Mouse (Mus musculus) MEL-GATA-1-ER (cell line): ENCODE measurements around the gene Agbl4.

Experiments
- DNase-seq: peaks from one replicate; pipeline ENCODE4 v3.0.0-alpha.2; 2012; ENCODE audit warnings: low read depth; ENCODE audit errors: extremely low read depth

Gene Agbl4

GRCm38 (mm10) chr4:111645117-111645830 is 1247.8 kb downstream of the Agbl4 start:
- DNase-seq: no peak

- DNase-seq: no peak
These were observed 1248.3 kb downstream of the Agbl4 start for GRCm38 (mm10) chr4:111645831-111646166.

GRCm38 (mm10) chr4:111653451-111653850 is 1256.0 kb downstream of the Agbl4 start:
- no peak for DNase-seq

- no peak for DNase-seq
These were observed 1266.3 kb downstream of the Agbl4 start for GRCm38 (mm10) chr4:111663730-111664129.

- DNase-seq: no peak
These were observed 1266.7 kb downstream of the Agbl4 start for GRCm38 (mm10) chr4:111664146-111664545.

- peak; percentile 71 for DNase-seq
These were observed 1269.3 kb downstream of the Agbl4 start for GRCm38 (mm10) chr4:111666713-111667112.

- no peak for DNase-seq
These were observed 1271.9 kb downstream of the Agbl4 start for GRCm38 (mm10) chr4:111669369-111669768.

GRCm38 (mm10) chr4:111670566-111671421 is 1273.3 kb downstream of the Agbl4 start:
- no peak for DNase-seq

- no peak for DNase-seq
These were observed 1274.0 kb downstream of the Agbl4 start for GRCm38 (mm10) chr4:111671440-111671839.

- no peak for DNase-seq
These were observed 1276.4 kb downstream of the Agbl4 start for GRCm38 (mm10) chr4:111673904-111674303.

GRCm38 (mm10) chr4:111681926-111682325 is 1284.5 kb downstream of the Agbl4 start:
- no peak for DNase-seq

GRCm38 (mm10) chr4:111682793-111683192 is 1285.3 kb downstream of the Agbl4 start:
- no peak for DNase-seq

GRCm38 (mm10) chr4:111683843-111684242 is 1286.4 kb downstream of the Agbl4 start:
- DNase-seq: no peak

- DNase-seq: no peak
These were observed 1288.5 kb downstream of the Agbl4 start for GRCm38 (mm10) chr4:111685951-111686350.

GRCm38 (mm10) chr4:111686951-111687350 is 1289.5 kb downstream of the Agbl4 start:
- no peak for DNase-seq

- DNase-seq: no peak
These were observed 1290.2 kb downstream of the Agbl4 start for GRCm38 (mm10) chr4:111687613-111688012.

GRCm38 (mm10) chr4:111691057-111691543 is 1293.6 kb downstream of the Agbl4 start:
- no peak for DNase-seq

- no peak for DNase-seq
These were observed 1303.9 kb downstream of the Agbl4 start for GRCm38 (mm10) chr4:111701381-111701780.

GRCm38 (mm10) chr4:111704126-111704525 is 1306.7 kb downstream of the Agbl4 start:
- no peak for DNase-seq

GRCm38 (mm10) chr4:111704975-111705374 is 1307.5 kb downstream of the Agbl4 start:
- no peak for DNase-seq
